11 mouse cellular contexts compared by ENCODE assay signal in genomic region chr9:73159265-73159664, GRCm38 (mm10). TPM values are rescaled to one million over a fixed set of nuclear protein-coding genes. Genes with fewer than 3 reads are reported as not detected.
DNase-seq lines count a peak whose midpoint lies in the region; ATAC-seq lines count a peak whose summit lies in the region.
"Had no signal": no experiment of that assay in that cellular context is flagged by ENCODE, and none has a peak within 500 bp of the region (broad histone marks: within the 10 kb centered on the region; RNA-seq: fewer than 3 reads in every experiment).

No protein-coding gene starts in this region.

- H3K27ac ChIP-seq in hindbrain, embryonic 14.5 days: no peak overlapping the region
- H3K27ac ChIP-seq in hindbrain, embryonic 16.5 days (ENCODE audit: low read depth, low read length): no peak overlapping the region
- H3K27ac ChIP-seq in midbrain, embryonic 14.5 days (replicated peaks; ENCODE audit: low read depth, low read length): no peak overlapping the region
- H3K27ac ChIP-seq in midbrain, embryonic 11.5 days (ENCODE audit: low read depth, low read length): no peak overlapping the region

- no peak for ATAC-seq in hindbrain, embryonic 14.5 days (ENCODE audit: low FRiP score)
- no peak for ATAC-seq in hindbrain, embryonic 16.5 days
- ATAC-seq in midbrain, embryonic 14.5 days (ENCODE audit: low FRiP score, low TSS enrichment): no peak
- ATAC-seq in midbrain, embryonic 11.5 days (ENCODE audit: low FRiP score): no peak
- no peak for ATAC-seq in inflammation-experienced regulatory T-cells, adult 6 months

- no peak overlapping the region for H3K9ac ChIP-seq in hindbrain, embryonic 14.5 days
- no peak overlapping the region for H3K9ac ChIP-seq in hindbrain, embryonic 16.5 days (ENCODE audit: low read depth, low read length)
- no peak overlapping the region for H3K9ac ChIP-seq in midbrain, embryonic 14.5 days (replicated peaks; ENCODE audit: low read length)
- H3K9ac ChIP-seq in midbrain, embryonic 11.5 days (ENCODE audit: low read length): no peak overlapping the region

- no peaks in the 10 kb centered on the region for H3K27me3 ChIP-seq in hindbrain, embryonic 14.5 days (ENCODE audit: control insufficient read depth, insufficient read depth, low read length)
- H3K27me3 ChIP-seq in hindbrain, embryonic 16.5 days (replicated peaks; ENCODE audit: control insufficient read depth, insufficient read depth, low read length): no peaks in the 10 kb centered on the region
- H3K27me3 ChIP-seq in midbrain, embryonic 14.5 days (ENCODE audit: control insufficient read depth, insufficient read depth, low read length): no peaks in the 10 kb centered on the region
- H3K27me3 ChIP-seq in midbrain, embryonic 11.5 days (ENCODE audit: control insufficient read depth, insufficient read depth, low read length): no peaks in the 10 kb centered on the region

- peak; percentile 75 for DNase-seq in hindbrain, embryonic 14.5 days (ENCODE audit: low spot score)
- peak; percentile 77 for DNase-seq in midbrain, embryonic 14.5 days
- no peak for DNase-seq in midbrain, embryonic 11.5 days (ENCODE audit: low spot score, missing footprints)
- DNase-seq in brain, adult 2 months (ENCODE audit: low read depth, low spot score): peak; percentile 92
- DNase-seq in skeletal muscle tissue, adult 2 months (ENCODE audit: low read depth, low spot score): peak; percentile 7
- no peak for DNase-seq in heart, postnatal 36 days
- DNase-seq: thymus, postnatal 14 days had no signal

- H3K9me3 ChIP-seq in hindbrain, embryonic 14.5 days (ENCODE audit: control insufficient read depth, low read length): no peaks in the 10 kb centered on the region
- no peaks in the 10 kb centered on the region for H3K9me3 ChIP-seq in hindbrain, embryonic 16.5 days (ENCODE audit: control insufficient read depth, low read length)
- H3K9me3 ChIP-seq in midbrain, embryonic 14.5 days (ENCODE audit: control insufficient read depth, low read length): no peaks in the 10 kb centered on the region
- no peaks in the 10 kb centered on the region for H3K9me3 ChIP-seq in midbrain, embryonic 11.5 days (ENCODE audit: control insufficient read depth, low read length)

- H3K4me2 ChIP-seq in hindbrain, embryonic 14.5 days (replicated peaks): no peak overlapping the region
- H3K4me2 ChIP-seq in hindbrain, embryonic 16.5 days (ENCODE audit: low read length): no peak overlapping the region
- no peak overlapping the region for H3K4me2 ChIP-seq in midbrain, embryonic 14.5 days (ENCODE audit: low read length)
- H3K4me2 ChIP-seq in midbrain, embryonic 11.5 days: no peak overlapping the region

- no peaks in the 10 kb centered on the region for H3K4me1 ChIP-seq in hindbrain, embryonic 14.5 days (replicated peaks; ENCODE audit: control insufficient read depth, insufficient read depth, low read length)
- H3K4me1 ChIP-seq in hindbrain, embryonic 16.5 days (ENCODE audit: control insufficient read depth, insufficient read depth, low read depth, low read length): no peaks in the 10 kb centered on the region; the same call in 1 of the 2 replicates
- H3K4me1 ChIP-seq in midbrain, embryonic 14.5 days (ENCODE audit: control insufficient read depth, insufficient read depth, low read length): no peaks in the 10 kb centered on the region
- H3K4me1 ChIP-seq in midbrain, embryonic 11.5 days (ENCODE audit: control insufficient read depth, insufficient read depth, low read length): no peaks in the 10 kb centered on the region

- no peak overlapping the region for H3K4me3 ChIP-seq in hindbrain, embryonic 14.5 days (replicated peaks; ENCODE audit: low read length)
- H3K4me3 ChIP-seq in hindbrain, embryonic 16.5 days (ENCODE audit: low read length): no peak overlapping the region
- no peak overlapping the region for H3K4me3 ChIP-seq in midbrain, embryonic 14.5 days (replicated peaks; ENCODE audit: low read depth, low read length)
- H3K4me3 ChIP-seq in midbrain, embryonic 11.5 days (ENCODE audit: low read depth, low read length): no peak overlapping the region
- H3K4me3 ChIP-seq: myocyte had no signal

- 52% methylated on average over 1 of the region's 1 CpGs for WGBS in hindbrain, embryonic 14.5 days
- 45% methylated on average over 1 of the region's 1 CpGs for WGBS in hindbrain, embryonic 16.5 days
- WGBS in midbrain, embryonic 14.5 days: 47% methylated on average over 1 of the region's 1 CpGs
- WGBS in midbrain, embryonic 11.5 days: 48% methylated on average over 1 of the region's 1 CpGs

- H3K36me3 ChIP-seq in hindbrain, embryonic 14.5 days (replicated peaks; ENCODE audit: control insufficient read depth, insufficient read depth): no peaks in the 10 kb centered on the region
- H3K36me3 ChIP-seq in hindbrain, embryonic 16.5 days (ENCODE audit: control insufficient read depth, insufficient read depth, low read length): no peaks in the 10 kb centered on the region
- H3K36me3 ChIP-seq in midbrain, embryonic 14.5 days (ENCODE audit: control insufficient read depth, insufficient read depth, low read length): no peaks in the 10 kb centered on the region
- H3K36me3 ChIP-seq in midbrain, embryonic 11.5 days (ENCODE audit: control insufficient read depth, insufficient read depth, low read length): no peaks in the 10 kb centered on the region

- intact Hi-C loops in heart, postnatal 36 days (cut with DNase I): no loop called here

RNA-seq across cellular contexts. Expression of gene Rsl24d1, which starts 46.0 kb away (rescaled TPM):
- 104 and 108 TPM in 2 replicates for polyA plus RNA-seq in hindbrain, embryonic 14.5 days (2014; fragmentation: Nextera tagmentation; extraction: Ambion mirVana)
- polyA plus RNA-seq in hindbrain, embryonic 16.5 days (2015; fragmentation: Nextera tagmentation; extraction: Ambion mirVana): 93.9 and 98.9 TPM in 2 replicates
- polyA plus RNA-seq in midbrain, embryonic 14.5 days (2014; fragmentation: Nextera tagmentation; extraction: Ambion mirVana): 121 and 122 TPM in 2 replicates
- 172 and 184 TPM in 2 replicates for polyA plus RNA-seq in midbrain, embryonic 11.5 days (2014; fragmentation: Nextera tagmentation; extraction: Ambion mirVana)
- 10 to 100 TPM; 81.9 to 88.8 (median 83.1) TPM for polyA plus RNA-seq in inflammation-experienced regulatory T-cells, adult 6 months (2017; shearing (Covaris generic))
- 10 to 100 TPM; 50.5 to 50.8 TPM for total RNA-seq in heart, postnatal 36 days (2021)

RNA-seq across cellular contexts. Expression of gene Gm20509, which starts 57.0 kb away (rescaled TPM):
- not detected in 2 replicates for polyA plus RNA-seq in hindbrain, embryonic 14.5 days (2014; fragmentation: Nextera tagmentation; extraction: Ambion mirVana)
- polyA plus RNA-seq in hindbrain, embryonic 16.5 days (2015; fragmentation: Nextera tagmentation; extraction: Ambion mirVana): not detected in 2 replicates
- not detected in 2 replicates for polyA plus RNA-seq in midbrain, embryonic 14.5 days (2014; fragmentation: Nextera tagmentation; extraction: Ambion mirVana)
- not detected in 2 replicates for polyA plus RNA-seq in midbrain, embryonic 11.5 days (2014; fragmentation: Nextera tagmentation; extraction: Ambion mirVana)
- not detected for polyA plus RNA-seq in inflammation-experienced regulatory T-cells, adult 6 months (2017; shearing (Covaris generic))
- total RNA-seq in heart, postnatal 36 days (2021): not detected
- polyA plus RNA-seq: gonadal fat pad, adult 2 months; myocyte had no signal

RNA-seq across cellular contexts. Expression of gene Khdc3, which starts 57.6 kb away (rescaled TPM):
- polyA plus RNA-seq in hindbrain, embryonic 14.5 days (2014; fragmentation: Nextera tagmentation; extraction: Ambion mirVana): 0.21 TPM in 1 of 2 replicates, not detected in the other
- polyA plus RNA-seq in hindbrain, embryonic 16.5 days (2015; fragmentation: Nextera tagmentation; extraction: Ambion mirVana): 0.12 and 0.24 TPM in 2 replicates
- polyA plus RNA-seq in midbrain, embryonic 14.5 days (2014; fragmentation: Nextera tagmentation; extraction: Ambion mirVana): 0.23 and 0.24 TPM in 2 replicates
- not detected in 2 replicates for polyA plus RNA-seq in midbrain, embryonic 11.5 days (2014; fragmentation: Nextera tagmentation; extraction: Ambion mirVana)
- under 1 TPM in 1 of 3 experiments, not detected in 2; 0.28 TPM for polyA plus RNA-seq in inflammation-experienced regulatory T-cells, adult 6 months (2017; shearing (Covaris generic))
- not detected for total RNA-seq in heart, postnatal 36 days (2021)
- polyA plus RNA-seq: gonadal fat pad, adult 2 months; myocyte had no signal

Comparison
In these comparisons a context has a peak if more than half of its experiments do, and no peak if none do; other contexts are left out.
1. DNase-seq: peak in hindbrain, embryonic 14.5 days (single experiment), midbrain, embryonic 14.5 days (single experiment), brain, adult 2 months (single experiment) and skeletal muscle tissue, adult 2 months (single experiment); none in midbrain, embryonic 11.5 days (single experiment) and heart, postnatal 36 days (0 of 2).